Mouse (Mus musculus): ENCODE results near the gene Ice2.

DNA sequence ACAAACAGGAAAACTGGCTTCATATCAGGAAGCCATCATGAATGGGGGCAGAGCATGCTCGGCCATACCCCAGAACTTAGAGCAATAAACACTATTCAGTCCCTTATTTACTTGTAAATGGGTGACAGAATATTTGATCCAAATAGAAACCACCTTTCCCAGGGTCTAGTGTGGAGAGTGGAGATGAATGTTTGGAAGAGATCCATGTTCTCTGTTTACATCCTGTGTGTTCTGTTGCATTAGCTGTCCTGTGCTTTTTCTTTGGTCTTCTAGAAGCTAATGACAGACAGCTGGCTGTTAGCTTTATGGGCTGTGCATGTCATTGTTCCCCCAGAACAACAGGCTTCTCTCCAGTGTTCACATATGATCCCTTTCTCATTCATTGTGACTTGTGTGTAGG lies 12.8 kb upstream of the Ice2 start:
- no peak for TF ChIP-seq CTCF (IDR thresholded peaks at IDR 0.05; ENCODE audit: control insufficient read depth, insufficient read depth, insufficient read length)
- TF ChIP-seq MYOG (IDR thresholded peaks at IDR 0.05; ENCODE audit: control insufficient read depth, extremely low read depth, insufficient read length): no peak
- no peak for TF ChIP-seq MAX (IDR thresholded peaks at IDR 0.05)
